Mouse (Mus musculus) liver, adult 2 months (tissue): ENCODE data around the gene Rab4a.

ENCODE experiments used
- CTCF ChIP-seq: fragments of 200-500 bp; IDR thresholded peaks from 2 replicates; pipeline ENCODE4 v1.5.1; 2011; ENCODE audit warnings: low read depth, low read length, control low read depth
- POLR2A ChIP-seq: fragments of 200-500 bp; IDR thresholded peaks from 2 replicates; pipeline ENCODE4 v1.6.1; 2011; ENCODE audit warnings: low read length, control low read depth; ENCODE audit not compliant: insufficient read depth; ENCODE audit errors: extremely low read depth

GRCm38 (mm10) chr8:123883094-123883493, 77.3 kb downstream of the Rab4a start:
- TF ChIP-seq CTCF, result no peak
- no peak for TF ChIP-seq POLR2A
